Mouse (Mus musculus) neural tube, embryonic 14.5 days (tissue): ENCODE data around the gene Cwc15. TPM values are rescaled to one million over a fixed set of nuclear protein-coding genes. Genes with fewer than 3 reads are reported as not detected.

Source experiments
- ATAC-seq: fragments of 200-750 bp; cut with Nextera tagmentation; 2 replicates; pipeline ENCODE4 v1.8.0; 2017; ENCODE audit warnings: low read depth, mild to moderate bottlenecking, moderate TSS enrichment, moderate library complexity
- H3K27ac ChIP-seq: fragments of 300-500 bp; sonication (generic); 2 replicates; pipeline ENCODE4 v1.5.1; 2014; ENCODE audit warnings: low read depth, mild to moderate bottlenecking, control low read depth, low read length, moderate library complexity, mixed read lengths
- H3K27me3 ChIP-seq: fragments of 300-500 bp; sonication (generic); 2 replicates; pipeline ENCODE4 v1.6.1; 2014; ENCODE audit warnings: low read length; ENCODE audit not compliant: control insufficient read depth, insufficient read depth
- H3K36me3 ChIP-seq: fragments of 300-500 bp; sonication (generic); 2 replicates; pipeline ENCODE4 v1.6.1; 2014; ENCODE audit warnings: low read length, mixed read lengths; ENCODE audit not compliant: control insufficient read depth, insufficient read depth
- H3K4me1 ChIP-seq: fragments of 300-500 bp; sonication (generic); 2 replicates; pipeline ENCODE4 v1.6.1; 2014; ENCODE audit warnings: low read length; ENCODE audit not compliant: control insufficient read depth, insufficient read depth
- H3K4me2 ChIP-seq: fragments of 300-500 bp; sonication (generic); 2 replicates; pipeline ENCODE4 v1.6.1; 2014; ENCODE audit warnings: mild to moderate bottlenecking, low read depth, low read length, control low read depth
- H3K4me3 ChIP-seq: fragments of 300-500 bp; sonication (generic); 2 replicates; pipeline ENCODE4 v1.5.1; 2014; ENCODE audit warnings: low read depth, low read length, control low read depth, mixed read lengths
- H3K9ac ChIP-seq: fragments of 300-500 bp; sonication (generic); replicated peaks from 2 replicates; pipeline ENCODE4 v1.6.1; 2014; ENCODE audit warnings: low read depth, mild to moderate bottlenecking, control low read depth, low read length, mixed read lengths
- H3K9me3 ChIP-seq: fragments of 300-500 bp; sonication (generic); 2 replicates; pipeline ENCODE4 v1.6.1; 2016; ENCODE audit warnings: low read length; ENCODE audit not compliant: control insufficient read depth
- whole genome bisulfite sequencing: fragments of 180-500 bp; shearing (Covaris S2); extraction: QIAGEN DNeasy Blood & Tissue Kit; methylation state at CpG from one replicate; pipeline ENCODE4 v1.1.7; 2014; 5-methylcytosine and 5-hydroxymethylcytosine counted together
- polyA plus RNA-seq: library from polyadenylated mRNA; unstranded; fragments of >200 nt; fragmentation: Nextera tagmentation; extraction: Ambion mirVana; gene quantifications from 2 replicates; pipeline ENCODE4 v1.2.1, GENCODE M21; 2014

Cwc15 gene
- polyA plus RNA-seq, 1 experiment from 2014 or later = 143 TPM

DNA sequence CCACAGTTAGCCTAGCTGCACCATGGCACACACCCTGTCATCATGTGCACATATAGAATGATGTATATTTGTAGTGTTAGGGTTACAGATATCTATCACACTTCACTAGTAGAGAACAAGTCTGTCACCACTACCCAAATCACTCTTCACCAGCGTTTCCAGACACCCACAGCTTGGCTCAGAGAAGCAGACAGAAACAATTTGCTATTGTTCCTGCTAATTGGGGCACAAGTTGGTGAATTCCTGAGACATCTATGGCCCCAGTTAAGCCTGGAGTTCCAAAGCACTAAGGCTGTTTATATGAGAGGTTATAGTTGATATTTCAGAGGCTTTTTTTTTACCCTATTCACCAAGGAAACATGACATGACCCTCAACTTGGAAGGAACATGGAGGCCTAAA lies 16.9 kb downstream of the Cwc15 start:
- no peaks in the 10 kb centered on the region for H3K9me3 ChIP-seq
- no peaks in the 10 kb centered on the region for H3K4me1 ChIP-seq
- no peak for ATAC-seq
- no peaks in the 10 kb centered on the region for H3K27me3 ChIP-seq
- no peak overlapping the region for H3K4me2 ChIP-seq
- no peak overlapping the region for H3K27ac ChIP-seq
- 31% methylated on average over 1 of the region's 1 CpGs for WGBS
- H3K4me3 ChIP-seq = no peak overlapping the region
- no peaks in the 10 kb centered on the region for H3K36me3 ChIP-seq
- no peak overlapping the region for H3K9ac ChIP-seq

DNA sequence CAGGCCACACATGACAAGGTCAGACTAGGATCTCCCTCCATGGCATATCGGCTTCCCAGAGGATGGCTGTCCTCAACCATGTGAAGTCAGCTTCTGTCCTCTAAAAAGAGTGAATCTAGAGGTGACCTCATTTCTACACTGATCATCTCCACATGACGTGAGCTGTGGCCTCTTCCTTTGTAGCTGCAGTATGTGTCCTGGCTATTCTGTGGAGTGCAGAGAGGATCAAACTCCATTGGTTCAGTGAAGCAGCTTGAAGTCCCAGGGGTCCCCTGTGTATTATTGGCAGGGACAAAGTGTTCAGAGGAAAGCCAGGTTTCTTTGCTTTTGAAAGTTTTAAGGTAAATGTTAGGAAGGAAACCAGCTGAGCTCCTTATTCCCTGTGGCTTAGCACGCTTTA lies 17.7 kb downstream of the Cwc15 start:
- no peaks in the 10 kb centered on the region for H3K4me1 ChIP-seq
- no peaks in the 10 kb centered on the region for H3K36me3 ChIP-seq
- no peak for ATAC-seq
- no peak overlapping the region for H3K9ac ChIP-seq
- H3K27ac ChIP-seq = no peak overlapping the region
- no peak overlapping the region for H3K4me3 ChIP-seq
- WGBS = 93% methylated on average over 3 of the region's 3 CpGs
- H3K4me2 ChIP-seq = no peak overlapping the region
- no peaks in the 10 kb centered on the region for H3K27me3 ChIP-seq
- no peaks in the 10 kb centered on the region for H3K9me3 ChIP-seq

DNA sequence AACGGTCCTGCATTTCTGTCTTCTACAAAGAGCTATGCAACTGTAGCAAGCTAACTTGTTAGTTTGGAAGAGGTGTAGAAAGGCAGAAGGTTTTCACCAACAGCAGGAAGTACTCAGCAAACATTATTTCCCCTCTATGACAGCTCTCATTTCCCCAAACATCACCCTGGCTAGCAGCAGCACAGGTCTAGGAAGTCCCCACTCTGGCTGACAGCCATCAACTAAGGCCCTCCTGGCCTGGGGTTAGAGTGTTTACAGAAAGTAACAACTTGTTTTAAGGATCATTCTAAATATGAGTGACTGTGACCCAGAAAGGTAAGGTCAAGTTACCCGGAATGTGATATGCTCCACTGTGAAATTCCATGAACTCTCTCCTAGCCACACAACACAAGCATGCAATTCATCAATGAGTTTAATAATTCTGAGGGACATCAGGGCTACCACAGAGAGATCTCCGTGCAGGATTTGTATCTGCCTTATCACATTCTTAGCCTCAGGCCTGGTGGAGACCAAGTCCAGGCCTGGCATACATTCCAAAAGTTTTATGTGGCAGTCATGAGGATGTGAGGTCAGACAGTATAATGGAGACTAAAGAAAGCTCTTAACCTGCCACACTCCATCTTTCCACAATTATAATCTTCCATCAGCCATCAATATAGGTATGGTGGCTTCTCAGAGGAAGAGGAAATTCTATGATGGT lies 20.7 kb downstream of the Cwc15 start:
- Histone ChIP-seq H3K4me2 (no peak overlapping the region), H3K4me1 (no peaks in the 10 kb centered on the region), H3K9me3 (no peaks in the 10 kb centered on the region), H3K27ac (no peak overlapping the region), H3K9ac (no peak overlapping the region; the same call in 1 of the 2 replicates), H3K27me3 (no peaks in the 10 kb centered on the region), H3K4me3 (no peak overlapping the region), H3K36me3 (no peaks in the 10 kb centered on the region)
- WGBS = 80% methylated on average over 3 of the region's 3 CpGs
- ATAC-seq = no peak

DNA sequence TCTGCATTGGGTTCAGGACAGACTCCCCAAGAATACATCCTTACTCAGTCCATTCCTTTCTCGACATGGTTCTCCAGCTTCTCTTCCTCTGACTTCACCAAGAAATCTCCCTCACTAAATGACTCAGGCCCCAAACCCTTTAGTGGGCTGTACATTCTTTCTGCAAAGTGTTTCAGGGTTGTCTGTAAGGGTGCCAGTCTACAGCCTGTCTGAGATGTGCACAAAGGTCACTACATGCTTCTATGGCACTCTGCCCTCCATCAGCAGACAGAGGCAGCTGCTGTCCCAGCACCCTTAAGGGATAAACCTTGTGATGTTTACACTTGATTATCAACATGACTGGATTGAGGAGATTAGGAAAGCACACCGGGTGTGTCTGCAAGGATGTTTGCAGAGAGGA lies 21.3 kb downstream of the Cwc15 start:
- Histone ChIP-seq H3K27me3 (no peaks in the 10 kb centered on the region), H3K4me1 (no peaks in the 10 kb centered on the region), H3K4me2 (no peak overlapping the region), H3K9ac (no peak overlapping the region; the same call in 1 of the 2 replicates), H3K9me3 (no peaks in the 10 kb centered on the region), H3K27ac (no peak overlapping the region), H3K36me3 (no peaks in the 10 kb centered on the region), H3K4me3 (no peak overlapping the region)
- ATAC-seq = no peak
- 68% methylated on average over 2 of the region's 2 CpGs for WGBS

DNA sequence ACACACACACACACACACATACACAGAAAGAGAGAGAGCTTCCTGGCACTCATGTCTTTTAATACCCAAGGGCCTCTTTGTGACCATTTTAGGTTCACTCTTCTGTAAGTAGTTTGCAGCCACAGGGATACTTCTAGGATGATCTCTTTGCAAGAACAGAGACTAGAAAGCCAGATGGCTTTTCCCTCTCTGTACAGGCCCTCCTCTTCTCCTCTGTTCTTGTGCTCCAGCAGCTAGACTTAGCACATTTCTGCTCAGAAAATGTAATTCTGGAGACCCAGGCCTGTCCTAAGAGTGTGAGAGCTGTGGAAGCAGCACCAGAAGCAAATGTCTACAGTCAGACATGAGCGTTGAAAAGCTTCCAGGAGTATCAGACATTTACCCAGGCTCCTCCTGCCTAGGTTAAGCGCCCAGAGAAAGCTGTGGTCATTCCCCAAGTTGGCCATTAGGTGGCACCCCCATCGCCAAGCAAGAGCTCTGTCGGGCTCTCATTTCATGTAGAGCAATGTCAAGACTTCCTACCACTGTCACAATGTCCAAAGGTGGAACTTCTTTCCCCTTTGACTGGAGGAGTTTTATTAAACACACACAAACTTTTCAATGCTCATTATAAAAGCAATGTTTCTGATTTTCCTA lies 23.1 kb downstream of the Cwc15 start:
- H3K4me2 ChIP-seq = no peak overlapping the region
- 12% methylated on average over 4 of the region's 4 CpGs for WGBS
- ATAC-seq = peak; percentile 91; the same call in 1 of the 2 replicates
- H3K9ac ChIP-seq = no peak overlapping the region
- H3K4me3 ChIP-seq = no peak overlapping the region
- H3K36me3 ChIP-seq = no peaks in the 10 kb centered on the region
- H3K27me3 ChIP-seq = no peaks in the 10 kb centered on the region
- no peaks in the 10 kb centered on the region for H3K4me1 ChIP-seq
- no peak overlapping the region for H3K27ac ChIP-seq
- H3K9me3 ChIP-seq = no peaks in the 10 kb centered on the region

DNA sequence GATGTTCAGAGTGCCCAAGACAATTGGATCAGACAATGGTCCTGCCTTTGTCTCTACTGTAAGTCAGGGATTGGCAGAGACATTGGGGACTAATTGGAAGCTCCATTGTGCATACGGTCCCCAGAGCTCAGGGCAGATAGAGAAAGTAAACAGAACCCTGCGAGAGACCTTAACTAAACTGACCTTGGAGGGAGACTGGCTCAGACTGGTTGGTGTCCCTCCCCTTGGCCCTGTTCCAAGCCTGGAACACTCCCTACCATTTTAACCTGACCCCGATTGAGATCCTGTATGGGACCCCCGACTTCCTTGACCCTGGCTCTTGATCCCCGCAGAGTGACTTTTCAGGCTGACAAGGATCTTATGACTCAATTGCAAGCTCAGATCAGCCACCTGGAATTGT lies 29.6 kb downstream of the Cwc15 start:
- no peak overlapping the region for H3K9ac ChIP-seq
- H3K4me2 ChIP-seq = no peak overlapping the region
- H3K4me3 ChIP-seq = no peak overlapping the region
- H3K4me1 ChIP-seq = no peaks in the 10 kb centered on the region
- no peaks in the 10 kb centered on the region for H3K36me3 ChIP-seq
- ATAC-seq = no peak
- no peak overlapping the region for H3K27ac ChIP-seq
- WGBS = 84% methylated on average over 5 of the region's 5 CpGs
- H3K27me3 ChIP-seq = no peaks in the 10 kb centered on the region
- H3K9me3 ChIP-seq = no peaks in the 10 kb centered on the region

DNA sequence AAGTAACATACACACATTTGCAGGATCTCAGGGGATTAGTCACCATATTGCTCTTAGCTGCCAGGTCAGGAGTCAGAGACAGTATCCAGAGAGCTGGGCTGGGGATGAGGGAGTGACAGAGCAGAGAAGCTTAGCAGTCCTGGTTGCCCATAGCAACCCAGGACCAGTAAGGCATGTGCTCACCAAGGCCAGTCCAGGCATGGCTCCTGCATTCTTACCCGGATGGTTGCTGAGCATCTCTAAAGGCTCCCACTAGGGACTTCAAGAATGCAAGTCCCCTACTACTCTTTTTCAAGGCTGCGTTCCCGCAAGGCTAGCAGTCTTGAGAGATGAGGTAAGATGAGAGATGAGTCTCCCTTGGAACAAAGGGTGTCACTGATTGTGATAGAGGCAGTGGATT lies 31.9 kb downstream of the Cwc15 start:
- Histone ChIP-seq H3K27me3 (no peaks in the 10 kb centered on the region), H3K4me3 (no peak overlapping the region), H3K36me3 (no peaks in the 10 kb centered on the region), H3K9me3 (no peaks in the 10 kb centered on the region), H3K27ac (no peak overlapping the region), H3K9ac (no peak overlapping the region), H3K4me1 (no peaks in the 10 kb centered on the region), H3K4me2 (no peak overlapping the region)
- 21% methylated on average over 3 of the region's 3 CpGs for WGBS
- peak; percentile 86 for ATAC-seq

DNA sequence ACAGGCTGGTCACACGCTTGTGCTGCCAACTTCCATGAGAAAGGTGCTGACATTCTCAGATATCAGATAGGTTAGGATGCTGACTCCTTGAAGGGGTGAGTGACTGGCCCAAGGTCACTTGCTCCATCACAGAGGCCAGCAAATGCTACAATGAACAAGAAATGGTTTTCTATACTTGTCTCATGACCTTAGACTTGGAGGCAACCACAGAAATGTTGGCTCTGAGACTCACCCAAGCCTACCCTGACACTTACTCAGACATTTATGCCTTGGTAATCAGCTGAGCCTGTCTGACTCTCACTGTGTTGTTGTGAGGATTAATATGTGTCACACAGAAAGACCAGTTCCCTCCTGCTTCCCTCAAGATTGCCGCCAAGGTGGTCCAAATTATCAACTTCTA lies 33.2 kb downstream of the Cwc15 start:
- Histone ChIP-seq H3K4me3 (no peak overlapping the region), H3K27me3 (no peaks in the 10 kb centered on the region), H3K27ac (no peak overlapping the region), H3K4me2 (no peak overlapping the region), H3K9me3 (no peaks in the 10 kb centered on the region), H3K9ac (no peak overlapping the region), H3K36me3 (no peaks in the 10 kb centered on the region), H3K4me1 (no peaks in the 10 kb centered on the region)
- 97% methylated on average over 2 of the region's 2 CpGs for WGBS
- no peak for ATAC-seq

DNA sequence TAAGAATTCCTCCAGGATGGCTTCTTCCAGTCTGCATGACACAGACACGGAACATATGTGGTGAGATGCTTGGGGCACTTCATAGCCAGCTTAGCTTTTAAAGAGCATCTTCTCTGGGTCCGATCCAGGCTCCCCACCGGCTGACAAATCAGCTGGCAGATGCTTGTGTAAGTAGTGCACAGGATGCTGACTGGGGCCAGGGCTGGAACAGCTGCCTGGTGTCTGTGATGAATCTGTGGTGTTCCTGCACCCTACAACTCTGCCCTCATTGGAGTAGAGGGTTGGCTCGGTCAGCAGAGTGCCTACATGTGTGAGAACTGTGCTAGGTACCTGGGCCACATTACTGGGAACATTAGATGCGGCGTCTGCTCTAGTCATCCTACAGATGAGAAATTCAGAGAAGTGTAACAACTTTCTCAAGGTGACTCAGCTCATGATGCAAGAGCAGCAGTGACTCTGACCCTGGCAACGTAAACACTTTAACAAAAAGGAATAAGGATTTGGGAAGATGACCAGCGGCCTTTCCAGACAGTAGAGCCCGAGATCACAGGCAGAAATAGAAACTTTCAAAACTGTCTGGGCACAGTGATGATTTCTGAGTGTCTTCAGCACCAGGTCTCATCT lies 34.5 kb downstream of the Cwc15 start:
- ATAC-seq = no peak; the same call in 1 of the 2 replicates
- WGBS = 86% methylated on average over 9 of the region's 9 CpGs
- Histone ChIP-seq H3K9me3 (no peaks in the 10 kb centered on the region), H3K4me1 (no peaks in the 10 kb centered on the region), H3K27ac (no peak overlapping the region), H3K4me2 (no peak overlapping the region), H3K9ac (no peak overlapping the region), H3K4me3 (no peak overlapping the region), H3K27me3 (no peaks in the 10 kb centered on the region), H3K36me3 (no peaks in the 10 kb centered on the region)
